11 mouse cellular contexts compared by ENCODE assay signal in genomic region chr5:142783142-142783540, GRCm38 (mm10). TPM values are rescaled to one million over a fixed set of nuclear protein-coding genes. Genes with fewer than 3 reads are reported as not detected.
A peak's percentile ranks its signal among the peaks of the same experiment; 100 is the strongest.
DNase-seq lines count a peak whose midpoint lies in the region; ATAC-seq lines count a peak whose summit lies in the region.
"Had no signal": no experiment of that assay in that cellular context is flagged by ENCODE, and none has a peak within 500 bp of the region (broad histone marks: within the 10 kb centered on the region; RNA-seq: fewer than 3 reads in every experiment).

No protein-coding gene starts in this region.

- H3K4me1 ChIP-seq in neural tube, embryonic 15.5 days: peaks cover 60% of the 10 kb centered on the region

- H3K9me3 ChIP-seq in neural tube, embryonic 15.5 days (replicated peaks): no peaks in the 10 kb centered on the region
- H3K9me3 ChIP-seq: neural tube, embryonic 13.5 days had no signal

- 55% methylated on average over 7 of the region's 7 CpGs for WGBS in neural tube, embryonic 15.5 days

- H3K36me3 ChIP-seq in neural tube, embryonic 15.5 days: peaks cover 24% of the 10 kb centered on the region

- H3K27ac ChIP-seq in neural tube, embryonic 15.5 days (replicated peaks): 0 out of 2 replicates have a peak overlapping the region, but pooled peaks have one; percentile 19
- H3K27ac ChIP-seq: liver, embryonic 14.5 days; neural tube, embryonic 13.5 days had no signal

- peak; percentile 45 for DNase-seq in gastrocnemius, adult 18-20 months (ENCODE audit: low spot score)
- DNase-seq in gastrocnemius, postnatal 4 days (ENCODE audit: low spot score in 2 of 2): no peak
- DNase-seq in neural tube, embryonic 10.5 days (ENCODE audit: extremely low spot score, low spot score): no peak
- peak; percentile 27 to 36 for DNase-seq in kidney, postnatal 36 days
- no peak for DNase-seq in thymus, postnatal 25 days
- DNase-seq in layer of hippocampus, adult 18-20 months (ENCODE audit: low spot score in 2 of 2): no peak
- no peak for DNase-seq in embryo, embryonic 10 days (ENCODE audit: low spot score)

- no peak overlapping the region for H3K4me2 ChIP-seq in neural tube, embryonic 15.5 days
- H3K4me2 ChIP-seq: neural tube, embryonic 13.5 days had no signal

- H3K9ac ChIP-seq in neural tube, embryonic 15.5 days (replicated peaks): no peak overlapping the region
- H3K9ac ChIP-seq: liver, embryonic 14.5 days; neural tube, embryonic 13.5 days had no signal

- no peak for ATAC-seq in neural tube, embryonic 15.5 days (ENCODE audit: low FRiP score)

- H3K4me3 ChIP-seq in neural tube, embryonic 15.5 days (replicated peaks): no peak overlapping the region
- H3K4me3 ChIP-seq: neural tube, embryonic 13.5 days had no signal

- H3K27me3 ChIP-seq in neural tube, embryonic 15.5 days (replicated peaks): no peaks in the 10 kb centered on the region
- H3K27me3 ChIP-seq: CH12.LX; neural tube, embryonic 13.5 days had no signal

RNA-seq across cellular contexts. Expression of gene Tnrc18, which starts 34.3 kb away (rescaled TPM):
- total RNA-seq in gastrocnemius, adult 18-20 months (2021): 10 to 100 TPM; 29.0 to 40.6 TPM
- 10 to 100 TPM; 82.2 TPM for total RNA-seq in gastrocnemius, postnatal 4 days (2021)
- 22.5 and 26.0 TPM in 2 replicates for polyA plus RNA-seq in neural tube, embryonic 15.5 days (2015; fragmentation: Nextera tagmentation; extraction: Ambion mirVana)
- total RNA-seq in layer of hippocampus, adult 18-20 months (2021): 100 to 1,000 TPM; 135 to 137 TPM

Comparison
In these comparisons a context has a peak if more than half of its experiments do, and no peak if none do; other contexts are left out.
1. DNase-seq: peak in gastrocnemius, adult 18-20 months (single experiment) and kidney, postnatal 36 days (2 of 2); none in gastrocnemius, postnatal 4 days (0 of 2), neural tube, embryonic 10.5 days (single experiment), thymus, postnatal 25 days (single experiment), layer of hippocampus, adult 18-20 months (0 of 2) and embryo, embryonic 10 days (single experiment).